Mouse (Mus musculus) CH12.LX (cell line): ENCODE results near the gene Chuk. TPM values are rescaled to one million over a fixed set of nuclear protein-coding genes. Genes with fewer than 3 reads are reported as not detected.
"Not testable (repeated sequence)": the region's sequence is repeated elsewhere in the genome, so short reads cannot be mapped to it uniquely, and the experiment has no call there.

Experiments used
- DNase-seq: peaks from one replicate; pipeline ENCODE4 v3.0.0-alpha.2; 2013; ENCODE audit errors: extremely low read depth
- H3K27ac ChIP-seq: 2 replicates; pipeline ENCODE4 v1.5.1; 2012; ENCODE audit warnings: low read depth, mild to moderate bottlenecking, control low read depth, moderate library complexity; ENCODE audit not compliant: insufficient read depth
- H3K27me3 ChIP-seq: replicated peaks from 2 replicates; pipeline ENCODE3; 2012; ENCODE audit warnings: inconsistent platforms
- H3K36me3 ChIP-seq, 2 experiments: replicated peaks in 1 of 2; 2 replicates each; pipeline versions ENCODE3 to v1.6.1; 2012; ENCODE audit warnings: inconsistent platforms in 1 of 2, low read length in 1 of 2, mild to moderate bottlenecking in 1 of 2, mixed read lengths in 1 of 2, moderate library complexity in 1 of 2; ENCODE audit not compliant: control insufficient read depth in 1 of 2, insufficient read depth in 1 of 2
- H3K4me1 ChIP-seq, 2 experiments: 2 replicates each; pipeline ENCODE4 v1.6.1; 2012; ENCODE audit warnings: inconsistent platforms in 1 of 2, moderate library complexity in 1 of 2; ENCODE audit not compliant: insufficient read depth in 2 of 2, control insufficient read depth in 1 of 2
- H3K4me2 ChIP-seq: 2 replicates; pipeline ENCODE4 v1.6.1; 2012; ENCODE audit warnings: low read depth, mild to moderate bottlenecking, control low read depth; ENCODE audit not compliant: poor library complexity, insufficient read depth, severe bottlenecking
- H3K4me3 ChIP-seq, 3 experiments: fragments of 150-350 bp in 1 of 3; sonication (generic) in 1 of 3; replicated peaks in 1 of 3; 2 replicates each; pipeline versions ENCODE3 to v1.5.1; 2011 to 2012; ENCODE audit warnings: low read depth in 2 of 3, low read length in 2 of 3, mild to moderate bottlenecking in 2 of 3, moderate library complexity in 2 of 3, control low read depth in 1 of 3, improper control_type of control experiment in 1 of 3, inconsistent platforms in 1 of 3, mixed read lengths in 1 of 3; ENCODE audit not compliant: poor library complexity in 1 of 3
- H3K79me2 ChIP-seq: replicated peaks from 2 replicates; pipeline ENCODE4 v1.6.1; 2012; ENCODE audit warnings: mild to moderate bottlenecking, moderate library complexity; ENCODE audit not compliant: control insufficient read depth, poor library complexity, insufficient read depth, severe bottlenecking; ENCODE audit errors: extremely low read depth
- H3K9ac ChIP-seq: 2 replicates; pipeline ENCODE4 v1.6.1; 2012; ENCODE audit warnings: low read depth, mild to moderate bottlenecking, control low read depth, moderate library complexity; ENCODE audit not compliant: insufficient read depth
- H3K9me3 ChIP-seq: replicated peaks from 2 replicates; pipeline ENCODE3; 2012; ENCODE audit warnings: low read length, inconsistent platforms, mixed read lengths
- CHD1 ChIP-seq: IDR thresholded peaks from 2 replicates; pipeline ENCODE4 v1.6.1; 2012; ENCODE audit warnings: low read depth, low read length, improper control_type of control experiment, inconsistent platforms
- ELF1 ChIP-seq: IDR thresholded peaks from 2 replicates; pipeline ENCODE4 v1.6.1; 2014; ENCODE audit warnings: low read depth, mild to moderate bottlenecking, inconsistent platforms, low read length, improper control_type of control experiment
- GABPA ChIP-seq: IDR thresholded peaks from 2 replicates; pipeline ENCODE4 v1.6.1; 2012; ENCODE audit warnings: low read depth, low read length, improper control_type of control experiment, inconsistent platforms; ENCODE audit not compliant: insufficient replicate concordance
- KAT2A ChIP-seq: IDR thresholded peaks from 2 replicates; pipeline ENCODE4 v1.6.1; 2012; ENCODE audit warnings: low read length, improper control_type of control experiment, inconsistent platforms; ENCODE audit not compliant: insufficient replicate concordance
- MAFK ChIP-seq: IDR thresholded peaks from 2 replicates; pipeline ENCODE4 v1.6.1; 2011; ENCODE audit warnings: low read length, improper control_type of control experiment; ENCODE audit not compliant: insufficient replicate concordance
- MAX ChIP-seq: IDR thresholded peaks from 2 replicates; pipeline ENCODE4 v1.6.1; 2011; ENCODE audit warnings: low read length, improper control_type of control experiment
- MAZ ChIP-seq: IDR thresholded peaks from 2 replicates; pipeline ENCODE4 v1.6.1; 2012; ENCODE audit warnings: low read depth, mild to moderate bottlenecking, inconsistent platforms, low read length, improper control_type of control experiment, moderate library complexity
- MEF2A ChIP-seq: IDR thresholded peaks from 2 replicates; pipeline ENCODE4 v1.6.1; 2014; ENCODE audit warnings: low read depth, mild to moderate bottlenecking, inconsistent platforms, low read length, improper control_type of control experiment, borderline replicate concordance
- MXI1 ChIP-seq: IDR thresholded peaks from 2 replicates; pipeline ENCODE4 v1.6.1; 2011; ENCODE audit warnings: mild to moderate bottlenecking, low read depth, low read length, improper control_type of control experiment
- MYC ChIP-seq: IDR thresholded peaks from 2 replicates; pipeline ENCODE4 v1.6.1; 2011; ENCODE audit warnings: low read depth, mild to moderate bottlenecking, improper control_type of control experiment, low read length
- NELFE ChIP-seq: IDR thresholded peaks from 2 replicates; pipeline ENCODE4 v1.6.1; 2011; ENCODE audit warnings: low read depth, low read length, improper control_type of control experiment
- POLR2A ChIP-seq: IDR thresholded peaks from 2 replicates; pipeline ENCODE4 v1.6.1; 2011; ENCODE audit warnings: low read depth, mild to moderate bottlenecking, improper control_type of control experiment, low read length
- POLR2AphosphoS2 ChIP-seq: IDR thresholded peaks from 2 replicates; pipeline ENCODE4 v1.6.1; 2011; ENCODE audit warnings: low read depth, low read length, improper control_type of control experiment
- RAD21 ChIP-seq: IDR thresholded peaks from 2 replicates; pipeline ENCODE4 v1.6.1; 2011; ENCODE audit warnings: low read depth, mild to moderate bottlenecking, low read length, improper control_type of control experiment, moderate library complexity
- RCOR1 ChIP-seq: conservative IDR thresholded peaks from 2 replicates; pipeline ENCODE4 v1.6.1; 2012; ENCODE audit warnings: low read depth, mild to moderate bottlenecking, inconsistent platforms, low read length, improper control_type of control experiment
- SMC3 ChIP-seq: IDR thresholded peaks from 2 replicates; pipeline ENCODE4 v1.6.1; 2011; ENCODE audit warnings: low read depth, low read length, improper control_type of control experiment
- TBP ChIP-seq: conservative IDR thresholded peaks from 2 replicates; pipeline ENCODE4 v1.6.1; 2011; ENCODE audit warnings: low read depth, low read length, improper control_type of control experiment
- TCF12 ChIP-seq: IDR thresholded peaks from 2 replicates; pipeline ENCODE4 v1.6.1; 2014; ENCODE audit warnings: low read depth, mild to moderate bottlenecking, inconsistent platforms, low read length, improper control_type of control experiment
- USF1 ChIP-seq: IDR thresholded peaks from 2 replicates; pipeline ENCODE4 v1.6.1; 2014; ENCODE audit warnings: low read depth, mild to moderate bottlenecking, inconsistent platforms, low read length, improper control_type of control experiment
- USF2 ChIP-seq: conservative IDR thresholded peaks from 2 replicates; pipeline ENCODE4 v1.6.1; 2011; ENCODE audit warnings: low read depth, low read length, improper control_type of control experiment
- ZC3H11A ChIP-seq: IDR thresholded peaks from 2 replicates; pipeline ENCODE4 v1.6.1; 2012; ENCODE audit warnings: low read depth, mild to moderate bottlenecking, inconsistent platforms, low read length, improper control_type of control experiment
- ZKSCAN1 ChIP-seq: IDR thresholded peaks from 2 replicates; pipeline ENCODE4 v1.6.1; 2012; ENCODE audit warnings: low read depth, inconsistent platforms, low read length, improper control_type of control experiment, borderline replicate concordance
- ZMIZ1 ChIP-seq: IDR thresholded peaks from 2 replicates; pipeline ENCODE4 v1.6.1; 2012; ENCODE audit warnings: low read depth, mild to moderate bottlenecking, inconsistent platforms, low read length, improper control_type of control experiment
- ZNF384 ChIP-seq: IDR thresholded peaks from 2 replicates; pipeline ENCODE4 v1.6.1; 2012; ENCODE audit warnings: low read depth, low read length, improper control_type of control experiment, inconsistent platforms
- dilution Hi-C: fragments of 300-500 bp; cut with MboI; formaldehyde crosslinking; loops from 2 replicates; pipeline ENCODE4 v1.14.3; 2020; ENCODE audit warnings: low sequenced_read_pairs; ENCODE audit not compliant: extremely low pct_unique_long_range_greater_than_20kb, extremely low pct_ligation_motif_present
- in situ Hi-C: fragments of 300-500 bp; cut with MboI; formaldehyde crosslinking; loops from 3 replicates; pipeline ENCODE4 v1.14.3; 2019; ENCODE audit warnings: low sequenced_read_pairs, low pct_ligation_motif_present, low pct_unique_long_range_greater_than_20kb, mixed read lengths
- polyA plus RNA-seq: library from polyadenylated mRNA; unstranded; fragments of >175 nt; gene quantifications from 2 replicates; pipeline ENCODE4 v1.2.1, GENCODE M21; 2012; ENCODE audit warnings: low read depth; ENCODE audit not compliant: insufficient read length
- total RNA-seq, 2 experiments: library from RNA; depleted of rRNA; stranded (reverse); fragments of 300-350 nt in 1 of 2; fragments of >200 nt in 1 of 2; gene quantifications; 2 replicates each; pipeline ENCODE4 v1.2.3; 2012 to 2014

Gene Chuk
- total and polyA plus RNA-seq, 3 experiments: 36.9 to 82.4 (median 42.7) TPM

GRCm38 (mm10) chr19:44121137-44121536 is 13.9 kb upstream of the Chuk start:
- DNase-seq: no peak

GRCm38 (mm10) chr19:44120686-44121085 is 13.4 kb upstream of the Chuk start:
- Histone ChIP-seq H3K36me3 (peaks cover 63 to 84% of the 10 kb centered on the region in 2 experiments), H3K4me1 (peaks cover 24 to 37% of the 10 kb centered on the region in 2 experiments)
- H3K4me3 ChIP-seq, H3K79me2 ChIP-seq, H3K27me3 ChIP-seq, H3K4me2 ChIP-seq, H3K9me3 ChIP-seq, DNase-seq, H3K27ac ChIP-seq, in situ Hi-C loops, dilution Hi-C loops, H3K9ac ChIP-seq: not testable (repeated sequence)

More at GRCm38 (mm10) chr19:44121137-44121536, 13.9 kb upstream of the Chuk start:
- H3K27me3 ChIP-seq: no peaks in the 10 kb centered on the region
- no peak overlapping the region for H3K4me2 ChIP-seq
- no peak overlapping the region for H3K27ac ChIP-seq
- peaks cover 21 to 33% of the 10 kb centered on the region in 2 experiments for H3K4me1 ChIP-seq
- H3K4me3 ChIP-seq: no peak overlapping the region
- no peaks in the 10 kb centered on the region for H3K9me3 ChIP-seq
- H3K9ac ChIP-seq: no peak overlapping the region
- no peak for TF ChIP-seq ELF1
- TF ChIP-seq ZNF384: no peak
- no peak for TF ChIP-seq RCOR1
- TF ChIP-seq POLR2A: no peak
- no peak for TF ChIP-seq POLR2AphosphoS2
- no peak for TF ChIP-seq SMC3
- TF ChIP-seq KAT2A: no peak
- TF ChIP-seq USF2: no peak
- TF ChIP-seq NELFE: no peak
- TF ChIP-seq, all 38 proteins: peak for 0
- H3K79me2 ChIP-seq: no peaks in the 10 kb centered on the region
- in situ Hi-C loops (no loop called here), dilution Hi-C loops (no loop called here)
- peaks cover 64 to 83% of the 10 kb centered on the region in 2 experiments for H3K36me3 ChIP-seq

GRCm38 (mm10) chr19:44117793-44118192 is 10.5 kb upstream of the Chuk start:
- Histone ChIP-seq H3K4me2 (no peak overlapping the region; the same call in 1 of the 2 replicates), H3K4me3 (no peak overlapping the region), H3K9ac (no peak overlapping the region), H3K27me3 (no peaks in the 10 kb centered on the region), H3K27ac (peak overlapping the region; percentile 47), H3K4me1 (peaks cover 24 to 38% of the 10 kb centered on the region in 2 experiments), H3K36me3 (peaks cover 55 to 77% of the 10 kb centered on the region in 2 experiments), H3K79me2 (no peaks in the 10 kb centered on the region), H3K9me3 (no peaks in the 10 kb centered on the region)
- dilution Hi-C loops (no loop called here), in situ Hi-C loops (no loop called here)
- peak; percentile 58 for DNase-seq
- 0 out of 2 replicates have a peak, but pooled peaks have one; percentile 30 for TF ChIP-seq MAX
- no peak for TF ChIP-seq TBP
- TF ChIP-seq CHD1: no peak
- TF ChIP-seq USF1: no peak
- TF ChIP-seq NELFE: no peak
- no peak for TF ChIP-seq GABPA
- no peak for TF ChIP-seq MXI1
- TF ChIP-seq RAD21: no peak
- TF ChIP-seq ZC3H11A: no peak
- 0 out of 2 replicates have a peak, but pooled peaks have one; percentile 38 for TF ChIP-seq MAFK
- no peak for TF ChIP-seq ZMIZ1
- TF ChIP-seq RCOR1: 0 out of 2 replicates have a peak, but pooled peaks have one; percentile 44
- no peak for TF ChIP-seq POLR2A
- no peak for TF ChIP-seq KAT2A
- TF ChIP-seq MAZ: 0 out of 2 replicates have a peak, but pooled peaks have one; percentile 19
- TF ChIP-seq USF2: no peak
- peak; percentile 78; the same call in 1 of the 2 replicates for TF ChIP-seq MEF2A
- TF ChIP-seq ZNF384: peak; percentile 10; the same call in 1 of the 2 replicates
- no peak for TF ChIP-seq ZKSCAN1
- TF ChIP-seq MYC: 0 out of 2 replicates have a peak, but pooled peaks have one; percentile 35
- 0 out of 2 replicates have a peak, but pooled peaks have one; percentile 35 for TF ChIP-seq TCF12
- TF ChIP-seq ELF1: peak; percentile 41
